Mouse (Mus musculus): ENCODE data around the gene Tal1. TPM values are rescaled to one million over a fixed set of nuclear protein-coding genes. Genes with fewer than 3 reads are reported as not detected.

Tal1 gene
- total and polyA plus RNA-seq, 2 experiments from 2014 or later = 1.6 to 18.1 TPM

DNA sequence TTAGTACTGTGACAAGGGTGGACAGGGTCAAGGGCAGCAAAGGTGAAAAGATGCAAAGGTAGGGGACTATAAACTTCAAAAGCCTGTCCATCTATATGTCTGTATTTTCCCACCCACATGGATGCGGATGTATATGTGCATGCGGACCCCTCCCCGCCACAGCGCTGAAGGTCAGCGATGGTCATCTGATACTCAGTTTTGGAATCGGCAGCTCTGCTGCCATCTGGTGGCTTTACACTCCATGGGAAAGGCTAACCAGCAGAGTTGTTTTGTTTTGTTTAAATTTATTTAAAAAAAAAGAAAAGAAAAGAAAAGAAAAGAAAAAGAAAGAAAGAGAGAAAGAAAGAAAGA, 40.9 kb downstream of the Tal1 start:
- Histone ChIP-seq H3K27ac (no peak overlapping the region), H3K4me3 (ENCODE audit: low read length) (peak overlapping the region; percentile 23), H3K27me3 (ENCODE audit: insufficient read depth, low read length) (peaks cover 13% of the 10 kb centered on the region; the same call in 1 of the 2 replicates), H3K36me3 (ENCODE audit: insufficient read depth, low read length) (no peaks in the 10 kb centered on the region), H3K9ac (replicated peaks; ENCODE audit: low read length) (no peak overlapping the region), H3K4me1 (ENCODE audit: insufficient read depth, low read length) (peaks cover 4% of the 10 kb centered on the region; the same call in 1 of the 2 replicates), H3K9me3 (ENCODE audit: low read length) (no peaks in the 10 kb centered on the region), H3K4me2 (ENCODE audit: low read depth, low read length) (peak overlapping the region; percentile 93)
- ATAC-seq (peak; percentile 25; the same call in 1 of the 2 replicates), DNase-seq (ENCODE audit: low spot score) (peak; percentile 70)
- TF ChIP-seq CTCF (IDR thresholded peaks at IDR 0.05; ENCODE audit: low read depth) = peak; percentile 74
- under 1% methylated on average over 6 of the region's 6 CpGs for WGBS

DNA sequence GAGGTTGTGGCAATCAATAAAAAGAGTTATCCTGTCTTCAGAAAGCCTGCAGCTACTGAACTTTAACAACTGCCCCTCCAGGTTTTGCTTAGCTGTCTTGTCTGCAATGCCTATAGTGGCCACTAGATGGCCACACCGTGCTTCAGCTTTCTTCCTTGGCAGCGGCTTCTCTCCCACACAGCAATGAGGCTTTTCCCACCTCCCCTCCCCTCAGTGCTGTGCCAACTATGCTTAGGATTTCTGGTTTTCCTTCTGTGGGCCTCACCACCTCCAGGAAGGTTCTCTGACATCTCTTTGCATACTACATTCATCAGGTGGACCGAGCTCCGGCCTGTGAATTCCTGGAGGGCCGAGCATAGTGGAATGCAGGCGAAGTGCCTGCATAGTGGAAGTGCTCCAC, 45.5 kb downstream of the Tal1 start:
- WGBS = 34% methylated on average over 6 of the region's 6 CpGs
- H3K4me2 ChIP-seq (ENCODE audit: low read depth, low read length) = no peak overlapping the region

DNA sequence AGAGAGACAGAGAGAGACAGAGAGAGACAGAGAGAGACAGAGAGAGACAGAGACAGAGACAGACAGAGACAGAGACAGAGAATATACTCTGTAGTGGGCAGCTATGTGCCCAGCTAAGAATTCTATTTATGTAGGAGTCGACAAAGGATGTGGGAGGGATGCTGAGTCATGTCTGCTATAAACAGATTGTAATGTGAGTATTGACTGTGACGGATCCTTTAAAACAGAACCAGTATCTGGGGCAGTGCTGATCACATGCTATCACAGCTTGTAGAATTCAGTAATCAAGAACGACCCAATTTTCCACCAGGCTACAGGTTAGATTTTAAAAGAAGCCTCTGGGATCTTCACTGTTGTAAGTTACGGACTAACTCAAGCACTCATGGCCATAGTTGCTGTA, 47.3 kb downstream of the Tal1 start:
- Histone ChIP-seq H3K27ac (no peak overlapping the region), H3K9me3 (ENCODE audit: low read length) (no peaks in the 10 kb centered on the region), H3K9ac (replicated peaks; ENCODE audit: low read length) (no peak overlapping the region), H3K36me3 (ENCODE audit: insufficient read depth, low read length) (no peaks in the 10 kb centered on the region), H3K4me3 (ENCODE audit: low read length) (no peak overlapping the region), H3K27me3 (ENCODE audit: insufficient read depth, low read length) (no peaks in the 10 kb centered on the region), H3K4me1 (ENCODE audit: insufficient read depth, low read length) (no peaks in the 10 kb centered on the region), H3K4me2 (ENCODE audit: low read depth, low read length) (no peak overlapping the region)
- DNase-seq (ENCODE audit: low spot score) (no peak), ATAC-seq (no peak)
- no peak for TF ChIP-seq CTCF (IDR thresholded peaks at IDR 0.05; ENCODE audit: low read depth)
- WGBS = 68% methylated on average over 4 of the region's 4 CpGs

More for the DNA sequence above, 45.5 kb downstream of the Tal1 start:
- TF ChIP-seq CTCF (IDR thresholded peaks at IDR 0.05; ENCODE audit: low read depth) = peak; percentile 98
- DNase-seq (ENCODE audit: low spot score) (peak; percentile 89), ATAC-seq (peak; percentile 78)
- no peaks in the 10 kb centered on the region for H3K4me1 ChIP-seq (ENCODE audit: insufficient read depth, low read length)
- no peak overlapping the region for H3K27ac ChIP-seq
- H3K27me3 ChIP-seq (ENCODE audit: insufficient read depth, low read length) = peaks cover 4% of the 10 kb centered on the region; the same call in 1 of the 2 replicates
- no peak overlapping the region for H3K4me3 ChIP-seq (ENCODE audit: low read length)
- H3K9me3 ChIP-seq (ENCODE audit: low read length) = no peaks in the 10 kb centered on the region
- H3K9ac ChIP-seq (replicated peaks; ENCODE audit: low read length) = no peak overlapping the region
- no peaks in the 10 kb centered on the region for H3K36me3 ChIP-seq (ENCODE audit: insufficient read depth, low read length)

DNA sequence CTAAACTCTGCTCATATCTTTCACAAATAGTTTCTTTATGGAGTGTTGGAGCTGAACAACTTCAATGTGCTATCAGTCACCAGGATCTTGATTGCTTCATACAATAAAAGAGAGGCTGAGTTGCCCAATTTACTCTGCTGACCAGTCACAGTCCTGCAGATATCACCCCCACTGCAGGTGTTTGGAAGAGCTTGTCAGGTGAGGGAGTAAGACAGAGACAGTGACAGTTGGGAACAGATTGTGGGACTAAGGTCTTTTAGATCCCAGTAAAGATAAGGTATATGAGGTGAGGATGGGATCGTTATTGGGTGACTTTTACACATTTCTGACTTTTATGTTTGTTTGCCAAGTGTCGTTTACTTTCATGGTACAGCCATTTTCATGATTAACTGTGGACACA, 54.9 kb downstream of the Tal1 start:
- TF ChIP-seq CTCF (IDR thresholded peaks at IDR 0.05; ENCODE audit: low read depth) = no peak
- Histone ChIP-seq H3K27me3 (ENCODE audit: insufficient read depth, low read length) (no peaks in the 10 kb centered on the region), H3K9me3 (ENCODE audit: low read length) (no peaks in the 10 kb centered on the region), H3K27ac (no peak overlapping the region), H3K4me2 (ENCODE audit: low read depth, low read length) (no peak overlapping the region), H3K9ac (replicated peaks; ENCODE audit: low read length) (no peak overlapping the region), H3K4me3 (ENCODE audit: low read length) (no peak overlapping the region), H3K4me1 (ENCODE audit: insufficient read depth, low read length) (no peaks in the 10 kb centered on the region), H3K36me3 (ENCODE audit: insufficient read depth, low read length) (no peaks in the 10 kb centered on the region)
- no peak for ATAC-seq
- 71% methylated on average over 2 of the region's 2 CpGs for WGBS
- DNase-seq (ENCODE audit: low spot score) = no peak

DNA sequence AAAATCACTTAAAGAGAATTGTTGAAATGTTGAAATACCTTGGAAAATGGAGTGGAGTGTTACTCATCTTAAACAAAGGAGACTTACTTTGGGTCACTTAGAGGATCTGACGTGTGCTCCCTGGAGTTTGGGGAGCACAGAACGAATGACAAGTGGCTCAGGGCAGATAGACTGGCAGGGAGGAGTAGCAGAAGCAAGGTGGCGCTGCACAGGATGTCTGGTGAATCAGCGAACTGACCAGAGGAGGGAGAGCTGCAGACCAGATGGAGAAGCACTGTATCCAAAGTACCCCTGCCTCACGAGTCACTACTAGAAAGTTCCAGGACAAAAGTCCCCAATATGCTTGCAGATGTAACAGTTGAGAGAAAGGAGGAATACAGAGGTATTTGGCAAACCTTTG, 57.0 kb downstream of the Tal1 start:
- Histone ChIP-seq H3K36me3 (ENCODE audit: insufficient read depth, low read length) (no peaks in the 10 kb centered on the region), H3K9ac (replicated peaks; ENCODE audit: low read length) (no peak overlapping the region), H3K27ac (no peak overlapping the region), H3K9me3 (ENCODE audit: low read length) (no peaks in the 10 kb centered on the region), H3K4me1 (ENCODE audit: insufficient read depth, low read length) (no peaks in the 10 kb centered on the region), H3K4me2 (ENCODE audit: low read depth, low read length) (no peak overlapping the region), H3K4me3 (ENCODE audit: low read length) (no peak overlapping the region), H3K27me3 (ENCODE audit: insufficient read depth, low read length) (no peaks in the 10 kb centered on the region)
- peak; percentile 28; the same call in 1 of the 2 replicates for TF ChIP-seq CTCF (IDR thresholded peaks at IDR 0.05; ENCODE audit: low read depth)
- WGBS = 22% methylated on average over 5 of the region's 5 CpGs
- DNase-seq (ENCODE audit: low spot score) (no peak), ATAC-seq (no peak)

DNA sequence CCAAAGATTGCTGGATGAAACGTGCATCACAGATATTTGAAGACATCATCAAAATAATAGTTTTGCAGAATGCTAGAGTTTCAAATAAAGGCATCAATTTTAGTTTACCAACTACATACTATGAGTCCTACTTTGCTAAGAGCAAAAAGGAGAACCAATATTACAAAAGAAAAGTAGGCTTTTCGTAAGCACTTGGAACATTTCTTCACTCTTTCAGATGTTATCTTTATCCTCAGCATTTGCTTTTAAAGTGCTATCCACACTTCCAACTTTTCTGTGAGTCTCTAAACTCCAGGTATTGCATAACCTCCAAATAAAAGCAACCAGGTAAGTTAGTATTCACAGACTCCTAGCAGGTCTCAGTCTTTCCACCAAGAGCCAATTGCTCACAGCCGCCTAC, 63.4 kb downstream of the Tal1 start:
- H3K27ac ChIP-seq = no peak overlapping the region
- DNase-seq (ENCODE audit: low spot score) = no peak
- no peak overlapping the region for H3K4me2 ChIP-seq (ENCODE audit: low read depth, low read length)
- no peaks in the 10 kb centered on the region for H3K27me3 ChIP-seq (ENCODE audit: insufficient read depth, low read length)
- TF ChIP-seq CTCF (IDR thresholded peaks at IDR 0.05; ENCODE audit: low read depth) = no peak
- no peaks in the 10 kb centered on the region for H3K36me3 ChIP-seq (ENCODE audit: insufficient read depth, low read length)
- no peak overlapping the region for H3K4me3 ChIP-seq (ENCODE audit: low read length)
- H3K4me1 ChIP-seq (ENCODE audit: insufficient read depth, low read length) = no peaks in the 10 kb centered on the region
- no peak overlapping the region for H3K9ac ChIP-seq (replicated peaks; ENCODE audit: low read length)
- H3K9me3 ChIP-seq (ENCODE audit: low read length) = no peaks in the 10 kb centered on the region
- no peak for ATAC-seq
- WGBS = 88% methylated on average over 3 of the region's 3 CpGs

DNA sequence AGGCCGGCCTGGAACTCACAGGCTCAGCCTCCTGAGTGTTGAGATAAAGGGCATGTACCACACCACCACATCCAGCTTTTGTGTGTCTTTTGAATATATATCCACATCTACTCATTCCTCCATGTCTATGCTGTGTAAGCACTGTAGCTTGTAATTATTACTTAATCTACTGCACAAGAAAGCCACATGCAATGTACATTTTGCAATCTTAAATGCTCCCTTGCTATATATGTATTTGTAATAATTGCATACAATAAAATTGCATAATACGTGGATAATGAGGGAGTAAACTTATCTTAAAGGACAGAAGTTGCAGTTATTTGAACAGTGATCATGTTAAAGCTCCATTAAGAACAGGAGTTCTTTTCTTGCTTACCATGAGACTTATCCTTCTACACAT, 64.9 kb downstream of the Tal1 start:
- no peak overlapping the region for H3K4me3 ChIP-seq (ENCODE audit: low read length)
- no peaks in the 10 kb centered on the region for H3K4me1 ChIP-seq (ENCODE audit: insufficient read depth, low read length)
- DNase-seq (ENCODE audit: low spot score) (no peak), ATAC-seq (no peak)
- no peaks in the 10 kb centered on the region for H3K36me3 ChIP-seq (ENCODE audit: insufficient read depth, low read length)
- 72% methylated on average over 2 of the region's 2 CpGs for WGBS
- no peak overlapping the region for H3K9ac ChIP-seq (replicated peaks; ENCODE audit: low read length)
- TF ChIP-seq CTCF (IDR thresholded peaks at IDR 0.05; ENCODE audit: low read depth) = no peak
- no peak overlapping the region for H3K4me2 ChIP-seq (ENCODE audit: low read depth, low read length)
- no peaks in the 10 kb centered on the region for H3K9me3 ChIP-seq (ENCODE audit: low read length)
- H3K27ac ChIP-seq = no peak overlapping the region
- H3K27me3 ChIP-seq (ENCODE audit: insufficient read depth, low read length) = no peaks in the 10 kb centered on the region

Other genes starting within 250 kb of the Tal1 start
- not detected in 2 replicates for gene Gm12830, start 234.7 kb upstream of the Tal1 start, total RNA-seq (2014; rRNA removed)
- not detected in 2 replicates for gene Gm12830, start 234.7 kb upstream of the Tal1 start, polyA plus RNA-seq (2015; fragmentation: Nextera tagmentation; extraction: Ambion mirVana)
- gene Foxd2, start 147.6 kb upstream of the Tal1 start, total RNA-seq (2014; rRNA removed) = 0.90 and 1.8 TPM in 2 replicates
- 0.16 and 0.30 TPM in 2 replicates for gene Foxd2, start 147.6 kb upstream of the Tal1 start, polyA plus RNA-seq (2015; fragmentation: Nextera tagmentation; extraction: Ambion mirVana)
- gene Foxe3, start 130.4 kb upstream of the Tal1 start, total RNA-seq (2014; rRNA removed) = not detected in 2 replicates
- not detected in 2 replicates for gene Foxe3, start 130.4 kb upstream of the Tal1 start, polyA plus RNA-seq (2015; fragmentation: Nextera tagmentation; extraction: Ambion mirVana)
- 68.0 and 70.3 TPM in 2 replicates for gene Cmpk1, start 69.2 kb upstream of the Tal1 start, total RNA-seq (2014; rRNA removed)
- gene Cmpk1, start 69.2 kb upstream of the Tal1 start, polyA plus RNA-seq (2015; fragmentation: Nextera tagmentation; extraction: Ambion mirVana) = 199 and 204 TPM in 2 replicates
- 2.8 and 3.6 TPM in 2 replicates for gene Stil, start 56.3 kb upstream of the Tal1 start, total RNA-seq (2014; rRNA removed)
- 2.3 and 2.8 TPM in 2 replicates for gene Stil, start 56.3 kb upstream of the Tal1 start, polyA plus RNA-seq (2015; fragmentation: Nextera tagmentation; extraction: Ambion mirVana)
- gene Pdzk1ip1, start 32.3 kb downstream of the Tal1 start, total RNA-seq (2014; rRNA removed) = 0.58 and 5.2 TPM in 2 replicates
- gene Pdzk1ip1, start 32.3 kb downstream of the Tal1 start, polyA plus RNA-seq (2015; fragmentation: Nextera tagmentation; extraction: Ambion mirVana) = 4.2 and 4.9 TPM in 2 replicates
- 20.7 and 25.9 TPM in 2 replicates for gene Cyp4x1, start 77.9 kb downstream of the Tal1 start, total RNA-seq (2014; rRNA removed)
- gene Cyp4x1, start 77.9 kb downstream of the Tal1 start, polyA plus RNA-seq (2015; fragmentation: Nextera tagmentation; extraction: Ambion mirVana) = 9.4 and 9.7 TPM in 2 replicates
- gene Cyp4a29, start 185.7 kb downstream of the Tal1 start, total RNA-seq (2014; rRNA removed) = not detected in 2 replicates
- not detected in 2 replicates for gene Cyp4a29, start 185.7 kb downstream of the Tal1 start, polyA plus RNA-seq (2015; fragmentation: Nextera tagmentation; extraction: Ambion mirVana)
- gene Cyp4a12a, start 242.6 kb downstream of the Tal1 start, total RNA-seq (2014; rRNA removed) = not detected in 2 replicates
- gene Cyp4a12a, start 242.6 kb downstream of the Tal1 start, polyA plus RNA-seq (2015; fragmentation: Nextera tagmentation; extraction: Ambion mirVana) = not detected in 2 replicates